Mouse (Mus musculus): Measurements from ENCODE around the gene Chd2. TPM values are rescaled to one million over a fixed set of nuclear protein-coding genes. Genes with fewer than 3 reads are reported as not detected.

Gene Chd2
- total RNA-seq, 1 experiment = 46.6 TPM

DNA sequence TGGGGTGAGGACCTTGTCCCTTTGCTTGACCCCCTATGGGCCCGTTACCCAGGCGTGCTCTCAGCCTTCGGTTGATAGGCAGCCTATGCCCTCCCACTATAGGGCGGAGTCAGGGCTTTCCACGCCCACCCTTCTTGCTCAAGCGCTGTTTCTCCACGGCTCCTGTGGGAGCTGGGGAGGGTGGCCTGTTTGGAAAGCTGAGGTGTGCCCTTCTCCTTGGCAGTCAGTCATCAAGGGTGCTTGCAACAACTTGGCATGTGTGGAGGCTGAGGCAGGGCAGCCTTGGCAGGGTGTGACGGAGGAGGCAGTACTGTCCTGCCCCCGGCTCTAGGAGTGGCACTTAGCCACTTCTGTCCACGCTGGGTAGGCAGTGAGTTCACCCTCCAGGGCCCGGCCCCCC lies 143.3 kb downstream of the Chd2 start:
- in situ Hi-C loops (cut with MboI; ENCODE audit: low sequenced_read_pairs in 2 of 2, unreplicated experiment in 2 of 2) = loop anchor here in 1 of 2 experiments (25.0 kb wide), 1 partner anchor 614 kb away; the partner anchor contains the start of gene St8sia2
- Histone ChIP-seq H3K4me3 (ENCODE audit: insufficient read depth in 1 of 2, low read depth in 1 of 2, low read length in 2 of 2, poor library complexity in 1 of 2, severe bottlenecking in 1 of 2) (peak overlapping the region in 1 of 2 experiments; percentile 15; a peak in 1 of 4 replicates), H3K9me3 (ENCODE audit: control insufficient read depth, insufficient read depth, low read depth, low read length) (no peaks in the 10 kb centered on the region), H3K9ac (ENCODE audit: insufficient read depth, low read depth, low read length, poor library complexity, severe bottlenecking) (no peak overlapping the region), H3K36me3 (ENCODE audit: control insufficient read depth, insufficient read depth, low read length, poor library complexity, severe bottlenecking) (no peaks in the 10 kb centered on the region), H3K4me1 (ENCODE audit: control insufficient read depth in 2 of 2, insufficient read depth in 2 of 2, low read length in 2 of 2, poor library complexity in 1 of 2) (peaks cover 0 to 10% of the 10 kb centered on the region in 2 experiments; a peak in 2 of 4 replicates), H3K27ac (ENCODE audit: insufficient read depth, low read depth, low read length, poor library complexity, severe bottlenecking) (no peak overlapping the region)
- DNase-seq (ENCODE audit: low read depth, low spot score) = no peak
- TF ChIP-seq CHD2 (IDR thresholded peaks at IDR 0.05; ENCODE audit: low read depth, low read length) (no peak), ZNF384 (IDR thresholded peaks at IDR 0.05; ENCODE audit: low read depth, low read length) (no peak), ZC3H11A (IDR thresholded peaks at IDR 0.05; ENCODE audit: borderline replicate concordance, low read depth, low read length) (no peak), HCFC1 (IDR thresholded peaks at IDR 0.05; ENCODE audit: borderline replicate concordance, insufficient read depth, low read length) (no peak), MAFK (IDR thresholded peaks at IDR 0.05; ENCODE audit: insufficient read depth, low read depth, low read length) (no peak)

DNA sequence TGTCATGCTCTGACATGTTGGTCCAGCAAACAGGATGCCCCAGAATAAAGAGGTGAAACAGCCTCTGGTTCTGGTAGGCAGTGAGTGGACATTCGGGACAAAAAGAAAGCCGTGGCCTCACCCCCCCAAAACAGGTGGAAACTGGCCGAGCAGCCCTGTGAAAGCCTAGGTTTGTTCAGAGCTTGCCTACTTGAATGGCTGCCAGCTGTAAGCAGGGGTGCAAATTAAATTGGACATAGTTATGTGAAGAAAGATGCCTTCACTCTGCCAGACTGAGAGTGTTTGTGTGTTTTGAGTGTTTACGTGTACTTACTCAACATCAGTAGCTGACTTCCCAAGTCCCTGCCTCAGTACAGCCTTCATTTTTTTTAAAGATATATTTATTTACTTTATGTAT lies 147.6 kb downstream of the Chd2 start:
- no peak overlapping the region for H3K4me3 ChIP-seq (ENCODE audit: insufficient read depth in 1 of 2, low read depth in 1 of 2, low read length in 2 of 2, poor library complexity in 1 of 2, severe bottlenecking in 1 of 2)
- peaks cover 0 to 12% of the 10 kb centered on the region in 2 experiments; a peak in 2 of 4 replicates for H3K4me1 ChIP-seq (ENCODE audit: control insufficient read depth in 2 of 2, insufficient read depth in 2 of 2, low read length in 2 of 2, poor library complexity in 1 of 2)
- H3K27ac ChIP-seq (ENCODE audit: insufficient read depth, low read depth, low read length, poor library complexity, severe bottlenecking) = no peak overlapping the region
- H3K36me3 ChIP-seq (ENCODE audit: control insufficient read depth, insufficient read depth, low read length, poor library complexity, severe bottlenecking) = no peaks in the 10 kb centered on the region
- DNase-seq (ENCODE audit: low read depth, low spot score) = no peak
- no peak for TF ChIP-seq ZC3H11A (IDR thresholded peaks at IDR 0.05; ENCODE audit: borderline replicate concordance, low read depth, low read length)
- TF ChIP-seq ZNF384 (IDR thresholded peaks at IDR 0.05; ENCODE audit: low read depth, low read length) = no peak
- no peak for TF ChIP-seq CHD2 (IDR thresholded peaks at IDR 0.05; ENCODE audit: low read depth, low read length)
- no peak for TF ChIP-seq MAFK (IDR thresholded peaks at IDR 0.05; ENCODE audit: insufficient read depth, low read depth, low read length)
- TF ChIP-seq HCFC1 (IDR thresholded peaks at IDR 0.05; ENCODE audit: borderline replicate concordance, insufficient read depth, low read length) = no peak
- H3K9me3 ChIP-seq (ENCODE audit: control insufficient read depth, insufficient read depth, low read depth, low read length) = no peaks in the 10 kb centered on the region
- no peak overlapping the region for H3K9ac ChIP-seq (ENCODE audit: insufficient read depth, low read depth, low read length, poor library complexity, severe bottlenecking)
- in situ Hi-C loops (cut with MboI; ENCODE audit: low sequenced_read_pairs in 2 of 2, unreplicated experiment in 2 of 2) = loop anchor here in 1 of 2 experiments (25.0 kb wide), 1 partner anchor 618 kb away; the partner anchor contains the start of gene St8sia2

DNA sequence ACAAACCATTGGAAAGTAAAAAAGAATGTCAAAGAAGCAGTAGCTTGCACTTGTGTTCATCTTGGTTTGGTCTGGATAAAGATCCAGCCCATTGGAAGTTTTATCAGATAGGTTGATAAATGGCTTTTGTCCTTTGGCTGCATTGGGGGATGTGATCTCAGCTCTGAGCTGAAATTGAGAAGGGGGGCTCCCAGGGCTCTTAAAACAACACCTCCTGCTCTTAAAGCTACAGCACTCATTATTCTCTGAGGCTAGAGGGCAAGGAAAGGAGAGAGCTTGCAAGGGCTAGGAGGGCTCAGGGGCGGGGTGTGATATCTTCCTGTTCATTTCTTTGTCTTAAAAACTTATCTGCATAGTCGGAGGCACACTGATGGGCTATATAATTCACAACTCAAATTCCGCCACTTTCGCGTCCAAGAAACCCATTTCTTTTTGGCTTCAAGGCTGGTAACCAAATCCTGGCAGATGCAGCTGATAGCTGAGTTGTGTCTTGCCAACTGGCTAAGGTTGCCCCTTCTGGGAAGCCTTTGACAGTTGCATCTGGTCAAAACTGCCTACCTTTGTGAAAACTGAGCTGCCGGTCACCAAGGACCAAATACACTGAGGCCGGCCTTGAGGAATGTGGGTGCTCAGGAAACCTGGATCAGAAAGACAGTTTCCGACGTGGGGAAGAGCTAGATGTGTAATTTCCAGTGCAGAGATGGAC lies 148.2 kb downstream of the Chd2 start:
- TF ChIP-seq MAFK (IDR thresholded peaks at IDR 0.05; ENCODE audit: insufficient read depth, low read depth, low read length) (no peak), HCFC1 (IDR thresholded peaks at IDR 0.05; ENCODE audit: borderline replicate concordance, insufficient read depth, low read length) (no peak), ZNF384 (IDR thresholded peaks at IDR 0.05; ENCODE audit: low read depth, low read length) (no peak), CHD2 (IDR thresholded peaks at IDR 0.05; ENCODE audit: low read depth, low read length) (no peak), ZC3H11A (IDR thresholded peaks at IDR 0.05; ENCODE audit: borderline replicate concordance, low read depth, low read length) (no peak)
- no peak overlapping the region for H3K4me3 ChIP-seq (ENCODE audit: insufficient read depth in 1 of 2, low read depth in 1 of 2, low read length in 2 of 2, poor library complexity in 1 of 2, severe bottlenecking in 1 of 2)
- H3K4me1 ChIP-seq (ENCODE audit: control insufficient read depth in 2 of 2, insufficient read depth in 2 of 2, low read length in 2 of 2, poor library complexity in 1 of 2) = peaks cover 0 to 7% of the 10 kb centered on the region in 2 experiments; a peak in 2 of 4 replicates
- no peak overlapping the region for H3K27ac ChIP-seq (ENCODE audit: insufficient read depth, low read depth, low read length, poor library complexity, severe bottlenecking)
- no peak overlapping the region for H3K9ac ChIP-seq (ENCODE audit: insufficient read depth, low read depth, low read length, poor library complexity, severe bottlenecking)
- no peaks in the 10 kb centered on the region for H3K36me3 ChIP-seq (ENCODE audit: control insufficient read depth, insufficient read depth, low read length, poor library complexity, severe bottlenecking)
- no peaks in the 10 kb centered on the region for H3K9me3 ChIP-seq (ENCODE audit: control insufficient read depth, insufficient read depth, low read depth, low read length)
- DNase-seq (ENCODE audit: low read depth, low spot score) = no peak
- in situ Hi-C loops (cut with MboI; ENCODE audit: low sequenced_read_pairs in 2 of 2, unreplicated experiment in 2 of 2) = loop anchor here in 1 of 2 experiments (25.0 kb wide), 1 partner anchor 619 kb away; the partner anchor contains the start of gene St8sia2

DNA sequence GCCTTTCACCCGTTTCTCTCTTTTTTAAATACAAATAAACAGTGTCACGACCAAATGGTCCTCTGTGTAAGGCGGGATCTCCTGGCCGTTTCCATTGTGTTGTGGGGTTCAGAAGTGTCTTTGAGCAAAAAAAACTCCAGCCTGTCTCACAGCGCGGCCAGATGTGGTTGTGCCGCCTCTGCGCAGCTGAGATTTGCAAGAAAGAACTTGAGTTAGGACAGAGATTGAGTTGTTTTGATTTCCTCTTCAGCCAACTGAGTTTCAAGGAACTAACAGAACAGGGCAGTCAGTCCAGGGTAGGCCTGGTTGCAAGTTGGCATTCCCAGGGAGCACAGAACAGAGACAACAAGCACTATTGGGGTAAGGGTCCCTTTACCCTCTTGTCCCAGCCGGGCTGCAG lies 149.3 kb downstream of the Chd2 start:
- Histone ChIP-seq H3K36me3 (ENCODE audit: control insufficient read depth, insufficient read depth, low read length, poor library complexity, severe bottlenecking) (no peaks in the 10 kb centered on the region), H3K4me3 (ENCODE audit: insufficient read depth in 1 of 2, low read depth in 1 of 2, low read length in 2 of 2, poor library complexity in 1 of 2, severe bottlenecking in 1 of 2) (peak overlapping the region in 1 of 2 experiments; percentile 75; a peak in 1 of 4 replicates), H3K9ac (ENCODE audit: insufficient read depth, low read depth, low read length, poor library complexity, severe bottlenecking) (no peak overlapping the region), H3K27ac (ENCODE audit: insufficient read depth, low read depth, low read length, poor library complexity, severe bottlenecking) (no peak overlapping the region), H3K9me3 (ENCODE audit: control insufficient read depth, insufficient read depth, low read depth, low read length) (no peaks in the 10 kb centered on the region), H3K4me1 (ENCODE audit: control insufficient read depth in 2 of 2, insufficient read depth in 2 of 2, low read length in 2 of 2, poor library complexity in 1 of 2) (peaks cover 0 to 6% of the 10 kb centered on the region in 2 experiments; a peak in 2 of 4 replicates)
- DNase-seq (ENCODE audit: low read depth, low spot score) = no peak
- in situ Hi-C loops (cut with MboI; ENCODE audit: low sequenced_read_pairs in 2 of 2, unreplicated experiment in 2 of 2) = loop anchor here in 1 of 2 experiments (25.0 kb wide), 1 partner anchor 620 kb away; the partner anchor contains the start of gene St8sia2
- TF ChIP-seq HCFC1 (IDR thresholded peaks at IDR 0.05; ENCODE audit: borderline replicate concordance, insufficient read depth, low read length) (no peak), MAFK (IDR thresholded peaks at IDR 0.05; ENCODE audit: insufficient read depth, low read depth, low read length) (no peak)
